Mouse (Mus musculus) hematopoietic stem cell, adult 5-6 weeks (primary cell): ENCODE results near the gene Gstm6. TPM values are rescaled to one million over a fixed set of nuclear protein-coding genes. Genes with fewer than 3 reads are reported as not detected.
"Not testable (repeated sequence)": the region's sequence is repeated elsewhere in the genome, so short reads cannot be mapped to it uniquely, and the experiment has no call there.

Experiments
- ATAC-seq, 2 experiments: fragments of 125-278 bp in 1 of 2; replicated peaks in 1 of 2; 2 replicates each; pipeline ENCODE4 v1.8.0; 2016 to 2017; ENCODE audit warnings: inconsistent platforms in 2 of 2, mild to moderate bottlenecking in 2 of 2, moderate number of reproducible peaks in 2 of 2, low read depth in 1 of 2, moderate TSS enrichment in 1 of 2; ENCODE audit not compliant: low FRiP score in 2 of 2, poor library complexity in 2 of 2, severe bottlenecking in 2 of 2, insufficient read depth in 1 of 2, low TSS enrichment in 1 of 2
- total RNA-seq: library from RNA; stranded (forward); fragments of 172-1452, 232-1000 nt; gene quantifications from 2 replicates; pipeline ENCODE4 v1.2.3, GENCODE M21; 2017

Gene Gstm6
- not detected in 2 replicates for total RNA-seq

DNA sequence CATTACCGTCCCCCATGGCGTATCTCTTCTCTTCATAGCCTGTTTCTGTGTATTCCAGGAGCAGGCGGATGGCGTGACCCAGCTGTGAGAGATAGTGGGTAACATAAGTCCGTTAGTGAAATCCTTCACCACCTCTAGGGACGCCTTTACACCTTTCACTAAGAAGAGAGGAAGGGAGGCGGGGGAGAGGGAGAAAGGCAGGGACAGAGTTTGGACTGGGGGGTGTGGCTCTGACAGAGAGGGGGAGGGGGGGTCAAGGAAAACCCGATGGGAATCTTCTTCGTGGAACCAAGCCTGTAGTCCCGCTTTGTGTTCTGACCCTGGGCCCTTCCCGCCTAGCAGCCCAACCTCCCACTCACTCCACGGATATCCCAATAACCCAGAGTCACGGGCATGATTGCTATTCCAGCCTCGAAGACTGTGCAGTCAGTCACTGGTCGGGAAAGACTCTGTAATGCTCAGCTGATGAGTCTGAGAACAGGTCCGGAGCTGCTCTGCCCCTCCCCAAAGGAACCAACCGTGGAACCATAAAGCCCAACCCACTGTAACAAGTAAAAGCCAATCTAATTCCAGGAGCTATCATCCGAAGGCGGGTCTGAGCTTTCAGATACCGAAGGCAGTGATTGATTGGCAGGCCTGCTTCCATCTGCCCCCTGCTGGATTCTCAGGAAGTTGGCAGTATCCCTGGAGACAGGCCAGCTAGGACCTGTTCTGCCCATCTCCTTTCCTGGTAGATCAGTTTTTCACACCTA, at the start of gene Gstm6:
TSS of gene Gstm6 (minus strand) at position 511 of the 752 bp plus-strand sequence.
- ATAC-seq = no peak

DNA sequence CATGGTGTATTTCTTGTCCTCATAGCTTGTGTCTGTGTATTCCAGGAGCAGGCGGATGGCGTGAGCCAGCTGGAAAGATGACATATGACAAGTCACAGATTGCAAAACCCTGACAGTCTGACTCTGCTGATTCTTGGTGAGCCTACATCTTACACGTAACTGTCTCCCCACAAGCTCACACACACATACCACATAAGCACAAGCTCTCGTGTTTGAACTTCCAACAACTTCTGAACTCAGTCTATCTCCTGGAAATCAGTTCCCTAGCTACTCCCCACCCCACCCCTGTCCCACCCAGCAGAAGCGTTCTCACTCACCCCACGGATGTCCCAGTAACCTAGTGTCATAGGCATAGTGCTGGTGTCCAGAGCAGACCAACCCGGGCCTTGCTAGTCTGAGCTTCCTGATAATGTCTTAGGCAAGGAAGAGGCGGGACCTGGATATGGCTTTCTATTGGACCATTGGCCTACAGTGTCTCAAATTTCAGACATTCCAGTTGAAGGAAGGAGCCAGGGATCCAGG, 42.6 kb upstream of the Gstm6 start, which contains the start of gene Gstm2:
TSS of gene Gstm2 (minus strand) at position 413 of the 522 bp plus-strand sequence.
- ATAC-seq = no peak

DNA sequence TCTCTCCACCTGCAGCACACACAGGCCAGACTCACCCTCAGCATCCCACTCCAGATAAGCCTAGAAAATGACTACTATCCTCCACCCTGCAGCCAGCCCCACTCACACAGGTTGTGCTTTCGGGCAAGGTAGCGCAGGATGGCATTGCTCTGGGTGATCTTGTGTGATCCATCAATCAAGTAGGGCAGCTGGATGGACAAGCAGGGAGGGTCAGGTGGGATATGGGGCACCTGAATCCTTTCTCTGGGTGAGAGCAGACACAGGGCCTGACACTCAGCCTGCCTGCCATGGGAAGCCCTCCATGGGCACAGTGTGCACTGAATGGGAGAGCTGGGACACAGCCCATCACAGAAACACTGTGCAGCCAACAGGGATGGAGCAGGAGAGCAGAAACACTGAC, 41.6 kb upstream of the Gstm6 start:
- not testable (repeated sequence) for ATAC-seq

DNA sequence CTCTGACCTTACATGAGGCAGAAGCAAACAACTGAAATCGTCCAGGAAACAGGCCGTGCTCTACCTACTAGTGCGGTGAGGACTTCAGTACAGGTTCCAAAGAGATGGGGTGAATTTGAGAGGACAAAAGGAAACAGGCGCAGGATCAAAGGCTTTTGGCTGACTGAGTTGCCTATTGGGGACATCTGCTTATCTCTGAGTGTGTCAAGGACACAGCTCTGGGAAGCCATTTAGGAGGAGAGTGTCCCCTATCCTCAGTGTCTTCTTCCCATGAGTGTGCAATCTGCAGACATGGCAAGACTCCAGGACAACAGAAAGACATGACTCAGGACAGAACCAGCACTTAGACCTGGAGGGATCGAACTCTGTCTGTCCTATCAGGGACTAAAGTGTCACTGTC, 40.9 kb upstream of the Gstm6 start:
- ATAC-seq = no peak

DNA sequence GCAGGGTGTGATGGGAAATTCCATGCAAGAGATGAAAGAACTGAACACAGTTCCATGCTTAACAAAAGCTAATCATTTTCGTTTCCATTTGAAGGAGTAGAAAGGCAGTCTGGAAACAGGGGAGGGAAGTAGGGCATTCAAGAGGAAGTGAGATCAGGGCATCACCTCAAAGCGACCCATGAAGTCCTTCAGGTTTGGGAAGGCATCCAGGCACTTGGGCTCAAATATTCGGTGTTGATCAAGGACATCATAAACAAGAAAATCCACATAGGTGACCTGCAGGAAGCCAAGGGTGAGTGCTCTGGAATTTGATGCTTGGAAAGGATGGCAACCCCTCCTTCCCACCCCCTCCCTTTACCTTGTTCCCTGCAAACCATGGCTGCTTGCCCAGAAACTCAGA, 40.2 kb upstream of the Gstm6 start:
- no peak for ATAC-seq

DNA sequence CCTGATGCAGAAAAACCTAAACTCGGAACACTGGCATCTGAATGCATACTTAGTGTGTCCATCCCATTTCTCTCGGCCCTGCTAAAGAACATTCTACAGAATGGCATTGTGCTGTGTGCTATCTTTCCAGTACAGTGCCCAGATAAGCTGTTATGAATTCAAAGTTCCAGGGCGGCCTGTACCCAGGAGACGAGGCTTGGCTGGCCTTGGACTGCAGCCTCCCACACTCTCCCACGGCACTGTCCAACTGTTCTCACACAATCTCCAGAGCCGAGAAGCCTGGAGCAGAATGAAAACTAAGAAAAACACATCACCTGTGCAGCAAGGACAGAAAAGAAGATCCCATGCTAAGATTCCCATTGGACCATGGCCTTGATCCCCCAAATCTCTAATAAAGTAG, 39.2 kb upstream of the Gstm6 start:
- no peak for ATAC-seq

DNA sequence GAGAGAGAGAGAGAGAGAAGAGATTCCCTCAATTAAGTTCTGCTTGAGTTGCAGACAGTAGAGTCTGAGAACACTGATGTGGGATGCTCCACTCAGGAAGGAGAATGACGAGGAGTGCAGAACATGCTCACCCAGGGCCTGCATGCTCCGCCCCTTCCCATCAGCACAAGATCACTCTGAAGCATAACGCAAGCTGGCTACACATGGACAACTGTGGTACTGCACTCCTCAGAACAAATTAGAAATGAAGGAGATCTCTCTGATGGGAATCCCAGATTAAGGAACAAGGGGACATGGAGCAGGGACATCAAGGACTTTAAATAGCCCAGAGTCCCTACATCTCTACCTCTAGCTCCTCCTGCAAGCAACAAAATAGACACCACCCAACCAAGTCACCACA, 37.7 kb upstream of the Gstm6 start:
- ATAC-seq = no peak

DNA sequence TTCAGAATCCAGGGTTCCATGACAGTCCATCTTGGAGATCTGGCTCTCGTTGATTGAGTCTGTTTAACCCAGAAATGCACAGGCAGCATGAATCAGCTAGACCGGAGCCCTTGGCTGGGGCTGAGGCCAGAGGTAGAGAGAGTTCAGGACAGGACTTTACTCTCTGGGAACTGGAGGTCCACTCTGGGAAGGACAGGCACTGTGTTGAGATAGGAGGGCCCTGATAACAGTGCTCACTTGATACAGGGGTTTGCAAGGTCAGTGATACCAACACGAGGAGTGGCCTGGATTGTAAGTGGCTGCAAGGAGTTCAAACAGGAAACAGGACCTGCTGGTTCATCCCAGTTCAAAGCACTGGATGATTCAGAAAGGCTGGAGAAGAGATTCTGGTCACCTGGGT, 34.1 kb upstream of the Gstm6 start:
- ATAC-seq = no peak

DNA sequence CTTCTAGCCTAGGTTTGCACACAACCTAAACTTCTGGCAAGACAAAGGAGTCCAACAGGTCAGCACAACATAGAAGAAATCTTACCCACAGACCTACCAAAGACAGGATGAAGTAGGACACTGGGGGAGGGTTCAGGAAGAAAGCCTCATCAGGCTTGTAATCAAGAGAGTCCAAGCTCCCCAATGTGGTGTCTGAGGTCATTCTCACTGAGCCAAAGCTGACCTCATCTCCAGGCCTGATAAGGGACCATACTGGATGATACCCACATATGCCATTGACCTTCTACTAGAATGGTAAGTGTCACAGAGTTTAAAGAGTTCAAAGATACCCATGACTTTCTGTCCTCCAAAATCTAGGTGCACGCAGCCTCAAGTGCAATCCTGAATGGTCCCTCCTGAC, 30.7 kb upstream of the Gstm6 start:
- ATAC-seq = no peak

DNA sequence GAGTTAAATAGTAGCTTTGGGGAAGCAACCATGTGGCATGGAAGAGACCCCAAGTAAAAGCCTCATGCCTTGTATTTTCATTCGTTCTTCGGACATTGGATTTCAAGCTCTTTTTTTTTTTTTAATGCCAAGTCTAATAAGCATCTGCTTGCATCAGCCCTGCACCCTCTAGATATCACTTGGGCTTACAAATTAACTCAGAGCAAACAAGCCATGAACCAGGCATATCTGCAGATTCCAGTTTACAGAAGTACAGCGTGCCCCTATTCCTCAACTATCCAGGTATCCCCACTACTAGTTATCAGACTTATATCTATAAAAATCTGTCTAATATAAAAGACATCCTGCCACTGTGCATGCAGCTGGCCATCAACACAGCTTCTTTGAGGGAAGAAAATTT, 28.5 kb upstream of the Gstm6 start:
- ATAC-seq = no peak

DNA sequence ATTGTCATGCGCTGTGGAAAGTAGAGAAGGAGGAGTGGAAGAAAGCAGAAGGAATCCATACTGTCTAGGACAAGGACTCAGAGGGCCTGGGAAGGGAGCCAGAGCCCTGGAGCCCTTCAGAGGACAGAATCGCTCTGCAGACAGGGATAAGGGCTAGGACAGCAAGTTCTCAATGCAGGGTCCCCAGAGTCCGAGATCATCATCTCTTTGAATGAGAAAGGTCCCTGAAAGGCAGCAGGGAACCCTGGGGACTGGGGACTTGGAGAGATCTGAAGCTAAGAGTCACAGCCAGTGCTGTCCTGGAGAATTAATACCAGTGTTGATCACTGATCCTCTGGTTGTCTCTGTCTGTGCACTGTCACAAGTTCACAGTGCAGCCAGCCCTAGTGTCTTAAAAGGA, 27.6 kb upstream of the Gstm6 start:
- not testable (repeated sequence) for ATAC-seq

DNA sequence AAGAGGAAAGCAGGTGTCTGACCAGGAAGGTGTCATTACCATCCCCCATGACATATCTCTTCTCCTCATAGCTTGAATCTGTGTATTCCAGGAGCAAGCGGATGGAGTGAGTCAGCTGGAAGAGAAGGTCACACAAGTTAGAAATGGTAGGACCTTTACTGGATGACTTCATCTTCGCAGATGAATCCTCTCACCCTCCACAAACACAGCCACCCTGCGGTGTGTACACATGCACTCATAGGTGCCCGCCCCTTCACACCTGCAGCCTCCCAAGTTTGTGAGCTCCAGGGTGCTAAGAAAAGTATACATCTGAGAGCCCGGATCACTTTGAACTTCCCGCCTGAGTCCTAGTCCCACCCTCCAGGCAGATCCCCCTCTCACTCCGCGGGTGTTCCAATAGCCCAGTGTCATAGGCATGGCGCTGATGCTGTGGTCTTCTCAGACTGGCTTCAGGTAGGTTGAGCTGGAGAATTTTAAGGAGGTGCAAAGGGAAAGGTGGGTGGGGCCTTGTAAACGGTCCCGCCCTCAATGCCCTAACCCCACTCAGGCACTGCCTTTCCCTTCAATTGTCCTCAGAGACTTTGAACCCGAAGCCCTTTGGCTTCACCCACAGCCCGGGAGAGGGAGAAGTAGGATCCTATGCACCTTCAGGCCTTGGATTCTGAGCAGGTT, 25.3 kb upstream of the Gstm6 start, which contains the start of gene Gstm3:
TSS of gene Gstm3 (minus strand) at position 560 of the 672 bp plus-strand sequence.
- no peak for ATAC-seq

DNA sequence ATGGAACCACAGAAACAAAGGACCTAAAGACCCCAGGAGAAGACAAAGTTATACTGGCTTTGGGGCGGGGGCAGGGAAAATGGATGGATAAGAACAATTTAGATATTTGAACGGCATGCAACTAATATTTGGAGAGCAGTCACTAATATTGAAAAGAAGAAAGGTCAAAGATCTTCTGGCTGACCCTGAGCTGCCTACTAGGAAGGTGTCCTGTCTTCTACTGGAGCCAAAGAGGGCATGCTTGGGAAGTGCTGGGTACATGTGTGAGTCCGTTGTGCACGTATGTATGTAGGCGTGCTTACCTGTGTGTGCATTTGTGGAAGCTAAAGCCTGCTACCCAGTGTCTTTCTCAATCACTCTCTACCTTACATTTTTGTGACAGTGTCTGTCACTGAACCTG, 23.1 kb upstream of the Gstm6 start:
- no peak for ATAC-seq

DNA sequence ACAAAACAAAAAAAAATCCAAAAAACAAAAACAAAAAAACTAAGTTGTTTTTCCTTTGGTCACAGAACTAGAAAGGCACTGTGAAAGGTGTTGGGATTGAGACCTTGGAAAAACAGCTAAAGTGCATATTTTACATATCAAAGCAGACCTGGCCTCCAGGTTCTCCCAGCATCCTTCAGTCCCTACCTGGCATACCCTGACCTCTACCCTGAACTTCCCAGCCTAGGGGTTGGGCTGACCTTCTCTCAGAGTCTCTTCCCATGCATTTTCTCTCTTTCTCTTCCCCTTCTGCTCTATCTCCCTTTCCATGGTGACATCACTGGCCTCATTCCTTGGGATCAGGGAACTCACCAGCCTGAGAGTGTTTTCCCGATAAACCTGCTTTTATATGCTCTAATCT, 22.0 kb upstream of the Gstm6 start:
- ATAC-seq = no peak

DNA sequence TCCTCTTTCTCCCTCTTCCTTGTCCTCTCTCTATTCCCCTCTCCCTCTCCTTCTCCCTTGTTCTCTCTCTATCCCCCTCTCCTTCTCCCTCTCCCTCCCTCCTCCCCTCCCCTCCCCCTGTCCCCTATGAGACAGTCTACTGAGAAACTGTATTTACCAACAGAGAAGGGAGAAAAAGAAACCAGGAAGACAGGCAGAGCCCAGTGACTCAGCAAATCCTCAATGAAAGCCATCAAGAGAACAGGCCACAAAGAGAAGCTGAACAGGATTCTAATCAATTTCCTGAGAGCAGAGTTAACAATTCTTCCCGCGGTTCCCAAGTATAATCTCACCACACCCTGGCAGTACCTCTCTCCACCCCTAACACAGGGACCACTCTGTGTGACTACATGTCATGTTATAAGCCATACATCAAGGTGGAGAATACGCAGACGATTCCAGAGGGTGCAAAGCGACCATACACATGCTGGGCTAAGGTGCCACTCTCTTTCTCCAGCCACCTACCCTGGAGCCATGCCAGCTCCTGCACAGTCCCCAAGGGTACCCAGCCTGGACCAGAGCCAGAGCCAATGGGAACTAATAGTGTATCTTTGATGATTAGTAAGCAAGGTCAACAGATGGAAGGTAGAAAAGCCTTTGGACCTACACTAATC, 21.2 kb upstream of the Gstm6 start:
- peak; percentile 56 to 70 for ATAC-seq

DNA sequence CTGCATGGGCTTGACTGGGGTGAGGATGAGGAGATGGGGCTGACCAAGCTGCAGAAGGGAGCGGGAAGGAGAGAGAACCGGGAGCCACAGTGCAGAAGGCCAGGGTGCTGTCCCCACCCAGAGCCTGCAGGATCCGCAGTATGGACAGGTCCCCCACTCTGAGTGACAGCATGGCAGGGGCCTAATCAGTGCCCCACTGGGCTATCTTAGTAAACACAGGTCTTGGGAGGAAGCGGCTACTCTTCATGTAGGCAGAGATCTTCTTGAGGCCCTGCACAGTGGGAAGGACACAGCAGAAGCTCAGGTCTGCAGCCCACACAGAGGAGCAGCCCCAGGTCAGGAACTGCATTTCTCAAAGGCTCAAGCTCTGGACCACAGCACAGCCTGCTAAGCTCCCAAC, 20.5 kb upstream of the Gstm6 start:
- ATAC-seq = no peak

DNA sequence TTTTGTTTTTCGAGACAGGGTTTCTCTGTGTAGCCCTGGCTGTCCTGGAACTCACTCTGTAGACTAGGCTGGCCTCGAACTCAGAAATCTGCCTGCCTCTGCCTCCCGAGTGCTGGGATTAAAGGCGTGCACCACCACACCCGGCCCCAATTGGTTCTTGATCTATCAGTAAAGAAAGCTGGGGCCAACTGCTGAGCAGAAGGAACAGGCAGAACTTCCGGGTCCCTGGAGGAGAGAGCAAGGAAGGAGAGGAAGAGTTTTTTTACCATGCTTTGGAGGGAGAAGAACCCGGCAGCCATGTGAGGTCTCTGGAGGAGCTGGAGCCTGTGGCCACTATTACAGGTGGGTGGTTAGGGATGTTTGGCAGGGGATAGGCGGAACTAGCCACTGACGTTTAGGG, 11.7 kb upstream of the Gstm6 start:
- ATAC-seq = not testable (repeated sequence)

DNA sequence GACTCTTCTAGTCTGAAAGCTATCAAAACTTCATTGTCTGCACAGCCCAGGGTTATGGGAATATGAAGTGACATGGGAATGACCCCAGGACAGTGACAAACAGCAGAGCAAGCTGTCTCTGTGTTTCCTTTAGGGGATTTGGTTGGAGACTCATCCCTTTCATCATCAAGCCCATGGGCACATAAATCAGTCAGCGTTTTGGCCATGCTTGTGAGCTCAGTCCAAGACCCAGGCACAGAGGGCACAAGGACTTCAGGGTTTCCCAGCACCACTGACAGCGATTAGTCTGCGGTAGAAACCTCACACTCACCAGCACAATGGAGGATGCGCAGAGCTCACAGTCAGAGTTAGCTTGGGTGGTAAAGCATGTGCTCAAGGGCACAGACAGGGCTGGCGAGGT, 10.4 kb upstream of the Gstm6 start:
- no peak for ATAC-seq
